Mouse (Mus musculus): Measurements from ENCODE around the gene Ankrd13a. TPM values are rescaled to one million over a fixed set of nuclear protein-coding genes. Genes with fewer than 3 reads are reported as not detected.
A peak's percentile ranks its signal among the peaks of the same experiment; 100 is the strongest.

Gene Ankrd13a
- polyA plus RNA-seq, 1 experiment from 2014 or later = 38.3 TPM

DNA sequence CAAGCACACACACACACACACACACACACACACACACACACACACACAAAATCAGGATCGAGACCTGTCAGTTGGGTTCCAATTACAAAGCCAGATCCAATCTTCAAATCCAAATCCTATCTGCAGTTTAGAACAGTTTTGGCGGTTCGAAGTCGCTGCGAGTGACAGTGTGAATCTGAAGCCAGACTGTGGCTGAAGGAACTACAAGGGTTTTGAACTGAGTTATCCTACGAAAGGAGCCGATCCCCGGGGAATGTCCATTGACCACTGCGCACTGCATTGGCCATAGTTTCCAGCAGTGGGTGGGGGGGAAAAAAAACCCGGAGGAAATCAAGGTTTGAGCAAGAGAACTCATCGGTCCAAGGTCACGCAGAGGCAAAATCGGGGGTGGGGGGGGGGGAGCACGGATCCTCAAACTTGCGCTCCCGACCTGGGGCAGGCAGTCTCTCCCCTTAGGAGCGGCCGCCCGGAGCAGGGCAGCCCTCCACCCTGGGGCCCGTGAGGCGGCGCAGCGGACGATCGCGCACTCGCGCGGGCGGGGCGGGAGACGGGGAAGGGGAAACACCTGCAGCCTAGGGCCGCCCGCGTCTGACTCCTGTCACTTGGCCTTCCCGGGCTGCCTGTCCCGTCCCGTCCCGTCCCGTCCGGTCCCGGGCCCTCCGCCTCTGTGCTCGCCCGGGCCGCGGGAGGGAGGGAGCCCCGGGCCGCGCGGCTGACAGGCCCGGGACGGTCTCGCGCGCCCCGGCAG, 1.8 kb upstream of the Ankrd13a start:
- peak overlapping the region; percentile 99 for H3K27ac ChIP-seq
- peak overlapping the region; percentile 99 for H3K4me3 ChIP-seq
- DNase-seq (ENCODE audit: extremely low spot score, low spot score) = peak; percentile 35
- no peaks in the 10 kb centered on the region for H3K9me3 ChIP-seq
- H3K4me1 ChIP-seq = peaks cover 49% of the 10 kb centered on the region
- WGBS = 1% methylated on average over 44 of the region's 57 CpGs
- H3K27me3 ChIP-seq (ENCODE audit: poor library complexity, severe bottlenecking) = no peaks in the 10 kb centered on the region
- peaks cover 3% of the 10 kb centered on the region; the same call in 1 of the 2 replicates for H3K36me3 ChIP-seq (replicated peaks)

DNA sequence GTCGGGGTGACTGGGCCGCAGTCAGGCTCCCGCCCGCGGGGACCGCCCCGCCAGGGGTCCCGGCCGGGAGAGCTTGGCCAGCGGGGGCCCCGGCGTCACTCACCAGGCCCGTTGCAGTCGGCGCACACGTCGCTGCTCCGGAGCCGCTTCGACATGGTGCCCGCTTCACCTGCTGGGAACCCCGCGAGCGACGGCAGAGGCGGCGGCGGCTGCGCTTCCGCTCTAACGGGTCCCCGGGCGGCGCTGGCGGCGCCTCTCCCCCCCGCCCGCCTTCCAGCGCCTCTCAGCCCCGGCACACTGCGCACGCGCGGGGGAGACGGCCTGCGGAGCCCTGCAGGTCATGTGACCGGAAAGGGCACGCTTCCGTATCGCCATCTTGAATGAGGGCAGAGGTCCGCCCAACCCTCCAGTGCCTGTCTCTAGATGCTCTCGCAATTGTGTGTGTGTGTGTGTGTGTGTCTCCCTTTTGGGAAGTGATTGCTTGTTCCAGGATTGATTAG, 1.2 kb upstream of the Ankrd13a start:
- no peaks in the 10 kb centered on the region for H3K9me3 ChIP-seq
- H3K27ac ChIP-seq = peak overlapping the region; percentile 99
- peak overlapping the region; percentile 99 for H3K4me3 ChIP-seq
- peaks cover 49% of the 10 kb centered on the region for H3K4me1 ChIP-seq
- WGBS = under 1% methylated on average over 52 of the region's 52 CpGs
- H3K27me3 ChIP-seq (ENCODE audit: poor library complexity, severe bottlenecking) = no peaks in the 10 kb centered on the region
- peak; percentile 94 for DNase-seq (ENCODE audit: extremely low spot score, low spot score)
- H3K36me3 ChIP-seq (replicated peaks) = peaks cover 3% of the 10 kb centered on the region; the same call in 1 of the 2 replicates

GRCm38 (mm10) chr5:114773780-114774179, 697 bp upstream of the Ankrd13a start:
- peaks cover 49% of the 10 kb centered on the region for H3K4me1 ChIP-seq
- H3K4me3 ChIP-seq = peak overlapping the region; percentile 99
- H3K36me3 ChIP-seq (replicated peaks) = peaks cover 1% of the 10 kb centered on the region; the same call in 1 of the 2 replicates
- no peaks in the 10 kb centered on the region for H3K27me3 ChIP-seq (ENCODE audit: poor library complexity, severe bottlenecking)
- DNase-seq (ENCODE audit: extremely low spot score, low spot score) = peak; percentile 36
- no peaks in the 10 kb centered on the region for H3K9me3 ChIP-seq
- peak overlapping the region; percentile 99 for H3K27ac ChIP-seq
- 4% methylated on average over 11 of the region's 11 CpGs for WGBS

DNA sequence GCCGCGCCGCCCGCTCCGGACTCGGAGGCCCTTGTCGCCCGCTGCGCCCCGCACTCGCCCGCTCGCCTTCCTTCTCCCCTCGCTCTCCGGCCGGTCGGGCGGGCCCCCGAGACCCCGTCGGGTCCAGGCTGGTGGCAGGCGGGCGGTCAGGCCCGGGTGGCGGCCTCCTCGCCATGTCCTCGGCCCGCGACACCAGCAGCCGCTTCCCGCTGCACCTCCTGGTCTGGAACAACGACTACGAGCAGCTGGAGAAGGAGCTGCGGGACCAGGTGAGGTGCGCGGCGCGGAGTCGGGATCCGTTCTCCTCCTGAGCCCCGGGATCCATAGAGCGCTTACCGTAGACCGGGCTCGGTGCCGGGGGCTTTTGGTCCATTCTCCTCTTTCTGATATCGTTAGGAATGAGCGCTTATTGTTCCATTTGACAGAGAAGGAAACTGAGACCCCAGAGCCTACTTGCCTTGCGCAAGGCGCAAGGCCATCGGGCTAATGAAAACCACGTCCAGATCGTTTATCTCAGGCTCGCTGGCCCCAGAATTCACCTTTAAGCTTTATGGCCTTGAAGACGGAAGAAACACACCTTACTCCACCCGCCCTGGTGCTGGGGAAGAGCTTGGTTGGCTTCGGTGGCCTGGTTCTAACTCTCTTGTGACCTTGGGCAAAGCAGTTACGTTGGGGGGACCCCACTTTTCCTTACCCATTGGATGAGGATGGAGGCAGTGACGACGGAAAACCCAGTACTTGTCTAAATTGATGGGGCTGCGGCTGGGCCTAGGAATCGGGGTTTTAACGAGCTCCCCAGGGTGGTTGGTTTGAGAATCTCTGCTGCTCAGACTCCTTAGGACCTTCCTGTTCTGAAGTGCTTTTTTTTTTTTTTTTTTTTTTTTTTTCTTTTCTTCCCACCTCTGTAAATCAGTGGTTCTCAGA, 841 bp downstream of the Ankrd13a start, which contains the start of gene Git2:
Gene Git2 (minus strand): TSS at position 462 of the 924 bp plus-strand sequence.
- no peaks in the 10 kb centered on the region for H3K27me3 ChIP-seq (ENCODE audit: poor library complexity, severe bottlenecking)
- under 1% methylated on average over 63 of the region's 63 CpGs for WGBS
- DNase-seq (ENCODE audit: extremely low spot score, low spot score) = peak; percentile 48
- no peaks in the 10 kb centered on the region for H3K36me3 ChIP-seq (replicated peaks)
- H3K9me3 ChIP-seq = no peaks in the 10 kb centered on the region
- H3K4me3 ChIP-seq = peak within 1 kb of the TSS; percentile 99
- H3K4me1 ChIP-seq = peaks cover 56% of the 10 kb centered on the region
- H3K27ac ChIP-seq = peak within 1 kb of the TSS; percentile 99

GRCm38 (mm10) chr5:114776174-114776573, 1.7 kb downstream of the Ankrd13a start:
- no peaks in the 10 kb centered on the region for H3K9me3 ChIP-seq
- no peak for DNase-seq (ENCODE audit: extremely low spot score, low spot score)
- H3K4me1 ChIP-seq = peaks cover 60% of the 10 kb centered on the region
- H3K36me3 ChIP-seq (replicated peaks) = no peaks in the 10 kb centered on the region
- H3K27me3 ChIP-seq (ENCODE audit: poor library complexity, severe bottlenecking) = no peaks in the 10 kb centered on the region
- WGBS = 69% methylated on average over 7 of the region's 7 CpGs
- no peak overlapping the region for H3K27ac ChIP-seq
- H3K4me3 ChIP-seq = peak overlapping the region; percentile 99

- Histone ChIP-seq H3K4me1 (peaks cover 36% of the 10 kb centered on the region), H3K4me3 (no peak overlapping the region), H3K27me3 (ENCODE audit: poor library complexity, severe bottlenecking) (no peaks in the 10 kb centered on the region), H3K36me3 (replicated peaks) (no peaks in the 10 kb centered on the region; the same call in 1 of the 2 replicates), H3K27ac (peak overlapping the region; percentile 6; the same call in 1 of the 2 replicates), H3K9me3 (no peaks in the 10 kb centered on the region)
- no peak for DNase-seq (ENCODE audit: extremely low spot score, low spot score)
- 88% methylated on average over 7 of the region's 7 CpGs for WGBS
Observed at GRCm38 (mm10) chr5:114779956-114780489, 5.5 kb downstream of the Ankrd13a start.

DNA sequence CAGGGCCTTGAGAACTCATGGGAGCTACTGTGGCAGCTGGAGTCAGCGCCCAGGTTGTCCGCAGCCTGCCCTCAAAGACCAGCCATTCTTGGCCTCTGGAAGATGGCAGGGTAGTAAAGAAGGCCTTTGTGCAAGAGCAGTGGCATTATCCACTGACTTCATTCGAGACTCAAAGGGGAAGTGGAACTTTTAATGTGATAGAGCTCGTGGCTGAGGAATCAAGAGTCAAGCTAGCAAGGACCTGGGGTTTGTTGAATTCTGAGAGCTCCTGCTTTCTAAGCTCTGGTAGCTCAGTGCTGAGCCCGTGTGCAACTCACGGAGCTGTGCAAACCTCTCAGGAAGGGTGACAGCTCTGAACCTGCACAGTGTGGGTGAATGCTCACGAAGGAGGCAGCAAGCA, 6.4 kb downstream of the Ankrd13a start:
- DNase-seq (ENCODE audit: extremely low spot score, low spot score) = no peak
- Histone ChIP-seq H3K4me3 (no peak overlapping the region), H3K9me3 (no peaks in the 10 kb centered on the region), H3K36me3 (replicated peaks) (peaks cover 2% of the 10 kb centered on the region), H3K27me3 (ENCODE audit: poor library complexity, severe bottlenecking) (no peaks in the 10 kb centered on the region), H3K4me1 (peaks cover 34% of the 10 kb centered on the region), H3K27ac (0 out of 2 replicates have a peak overlapping the region, but pooled peaks have one; percentile 6)
- WGBS = 88% methylated on average over 7 of the region's 7 CpGs

GRCm38 (mm10) chr5:114782991-114783390, 8.5 kb downstream of the Ankrd13a start:
- no peak overlapping the region for H3K4me3 ChIP-seq
- H3K4me1 ChIP-seq = peaks cover 25% of the 10 kb centered on the region
- DNase-seq (ENCODE audit: extremely low spot score, low spot score) = no peak
- H3K36me3 ChIP-seq (replicated peaks) = peaks cover 21% of the 10 kb centered on the region
- no peak overlapping the region for H3K27ac ChIP-seq
- H3K9me3 ChIP-seq = no peaks in the 10 kb centered on the region
- WGBS = 91% methylated on average over 9 of the region's 9 CpGs
- H3K27me3 ChIP-seq (ENCODE audit: poor library complexity, severe bottlenecking) = no peaks in the 10 kb centered on the region

DNA sequence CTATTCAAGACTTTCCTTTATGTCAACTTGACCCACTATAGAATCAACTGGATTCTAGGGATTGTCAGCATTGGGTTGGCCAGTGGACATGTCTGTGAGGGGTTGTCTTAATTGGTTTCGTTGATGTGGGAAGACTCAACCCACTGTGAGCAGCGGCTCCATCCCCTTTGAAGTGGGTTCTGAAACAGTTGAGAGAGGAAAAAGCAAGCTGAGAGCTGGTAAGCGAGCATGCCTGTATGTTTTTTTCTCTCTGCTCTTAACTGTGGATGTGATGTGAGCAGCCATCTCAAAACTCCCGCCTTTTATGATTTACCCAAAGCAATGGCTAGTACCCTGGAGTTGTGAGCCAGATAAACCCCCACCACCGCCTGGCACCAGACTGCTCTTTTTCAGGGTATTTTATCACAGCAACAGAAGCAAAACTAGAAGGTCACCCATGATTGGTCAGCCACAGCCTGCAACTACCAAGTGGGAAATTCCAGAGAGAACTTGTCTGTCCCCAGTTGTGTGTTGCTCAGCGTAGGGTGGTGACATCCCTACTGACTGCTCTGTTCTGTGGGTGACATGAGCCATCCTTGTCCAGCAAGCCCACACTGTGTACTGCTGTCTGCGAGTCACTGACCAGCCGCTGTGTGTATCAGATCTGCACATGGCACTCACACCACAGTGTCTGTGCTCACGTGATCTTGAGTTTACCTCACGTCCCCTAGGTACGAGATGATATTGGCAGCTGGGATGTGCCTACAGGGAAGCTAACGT, 9.1 kb downstream of the Ankrd13a start:
- H3K9me3 ChIP-seq = no peaks in the 10 kb centered on the region
- H3K27me3 ChIP-seq (ENCODE audit: poor library complexity, severe bottlenecking) = no peaks in the 10 kb centered on the region
- H3K36me3 ChIP-seq (replicated peaks) = peaks cover 25% of the 10 kb centered on the region
- WGBS = 89% methylated on average over 12 of the region's 12 CpGs
- H3K4me1 ChIP-seq = peaks cover 25% of the 10 kb centered on the region
- no peak for DNase-seq (ENCODE audit: extremely low spot score, low spot score)
- no peak overlapping the region for H3K27ac ChIP-seq
- H3K4me3 ChIP-seq = no peak overlapping the region

DNA sequence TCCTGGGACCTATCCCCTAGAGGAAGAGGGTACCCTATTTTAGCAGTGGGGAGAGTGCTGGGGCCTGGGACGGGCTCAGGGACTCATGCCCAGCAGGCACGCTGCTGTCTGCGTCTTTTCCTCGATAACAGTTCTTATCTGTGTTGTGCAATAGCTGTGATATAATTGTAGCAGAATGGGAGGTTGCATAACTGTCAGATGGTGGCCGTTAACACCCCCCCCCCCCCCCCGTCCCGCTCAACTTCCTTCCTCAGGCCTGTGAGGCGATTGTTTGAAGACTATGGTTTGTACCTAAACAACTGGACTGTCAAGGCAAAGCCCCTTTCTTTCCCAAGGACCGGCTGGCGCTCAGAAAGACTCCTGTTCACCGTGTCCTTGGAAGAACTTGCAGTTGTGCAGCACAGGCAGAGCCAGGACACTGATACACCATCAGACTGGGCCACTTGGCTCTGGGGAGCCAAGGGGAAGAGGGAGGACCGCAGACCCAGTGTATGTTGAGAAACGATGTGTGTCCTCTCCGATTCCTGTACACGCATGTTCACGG, 10.2 kb downstream of the Ankrd13a start:
- Histone ChIP-seq H3K4me3 (no peak overlapping the region), H3K4me1 (peaks cover 25% of the 10 kb centered on the region), H3K9me3 (no peaks in the 10 kb centered on the region), H3K27me3 (ENCODE audit: poor library complexity, severe bottlenecking) (no peaks in the 10 kb centered on the region), H3K36me3 (replicated peaks) (peaks cover 36% of the 10 kb centered on the region), H3K27ac (peak overlapping the region; percentile 53; the same call in 1 of the 2 replicates)
- 83% methylated on average over 16 of the region's 16 CpGs for WGBS
- no peak for DNase-seq (ENCODE audit: extremely low spot score, low spot score)

DNA sequence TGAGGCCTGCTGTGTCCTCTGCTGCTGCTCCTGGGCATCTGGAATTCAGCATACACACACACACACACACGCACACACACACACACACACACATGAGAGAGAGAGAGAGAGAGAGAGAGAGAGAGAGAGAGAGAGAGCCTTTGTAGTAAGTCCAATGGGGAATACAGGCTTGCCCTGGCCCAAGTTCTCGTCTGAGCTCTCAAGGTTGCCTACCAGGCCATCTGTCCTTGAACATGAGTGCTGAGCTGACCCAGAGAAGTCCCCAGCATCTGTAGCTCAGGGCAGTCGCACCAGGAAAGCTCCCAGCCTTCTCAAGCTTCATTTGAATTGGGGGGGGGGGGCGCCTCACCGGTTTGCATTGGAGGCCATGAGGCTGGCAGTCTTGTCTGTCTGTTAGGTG, 10.7 kb downstream of the Ankrd13a start:
- no peaks in the 10 kb centered on the region for H3K9me3 ChIP-seq
- no peak overlapping the region for H3K4me3 ChIP-seq
- H3K36me3 ChIP-seq (replicated peaks) = peaks cover 36% of the 10 kb centered on the region
- 88% methylated on average over 5 of the region's 5 CpGs for WGBS
- peak overlapping the region; percentile 53; the same call in 1 of the 2 replicates for H3K27ac ChIP-seq
- H3K27me3 ChIP-seq (ENCODE audit: poor library complexity, severe bottlenecking) = no peaks in the 10 kb centered on the region
- DNase-seq (ENCODE audit: extremely low spot score, low spot score) = no peak
- H3K4me1 ChIP-seq = peaks cover 20% of the 10 kb centered on the region
